Mouse (Mus musculus): ENCODE results near the gene Gm10778.

DNA sequence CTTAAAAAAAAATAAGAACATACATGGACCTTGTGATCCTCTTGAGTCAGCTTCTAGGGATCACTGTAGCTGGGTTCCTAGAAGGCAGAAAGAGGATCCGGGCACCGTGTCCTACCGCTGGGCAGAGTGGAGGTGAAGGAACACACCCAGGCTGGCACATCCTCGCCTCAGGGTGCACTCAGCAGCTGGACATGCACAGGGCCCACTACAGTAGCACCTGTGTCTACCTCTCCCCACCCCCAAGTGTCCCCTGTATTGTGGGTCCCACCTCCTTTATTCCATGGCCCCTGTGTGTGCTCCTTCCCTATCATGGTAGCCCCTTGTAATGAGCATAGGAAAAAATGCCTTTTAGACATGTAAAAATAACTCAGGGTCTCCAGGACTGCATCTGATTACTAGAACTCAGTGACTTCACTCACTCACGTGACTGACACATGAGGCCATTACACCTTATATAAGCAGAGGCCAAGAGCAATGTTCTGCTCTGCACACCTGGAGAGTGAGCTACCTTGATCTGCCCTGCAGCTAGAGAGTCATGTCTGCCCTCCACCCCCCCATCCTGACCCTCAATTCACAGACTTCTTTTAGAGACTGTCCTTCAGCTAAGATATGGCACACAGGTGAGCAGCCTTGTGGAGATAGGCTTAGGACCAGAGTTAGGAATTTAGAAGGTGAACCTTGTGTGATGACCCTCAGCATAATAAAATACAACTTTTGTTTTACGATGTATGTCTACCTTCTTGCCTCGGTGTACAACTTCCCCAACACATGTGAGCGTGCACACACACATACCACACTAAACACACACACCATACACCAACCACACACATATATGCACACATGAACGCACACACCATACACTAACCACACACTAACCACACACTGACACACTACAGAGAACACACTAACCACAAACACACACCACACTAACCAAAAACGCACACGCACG, 44.6 kb upstream of the Gm10778 start:
- TF ChIP-seq CTCF (IDR thresholded peaks at IDR 0.05; ENCODE audit: low read depth, low read length) (no peak), POLR2A (IDR thresholded peaks at IDR 0.05; ENCODE audit: borderline replicate concordance, low read depth, low read length) (no peak)

Data from bone marrow macrophage, adult 2 months (primary cell).